Mouse (Mus musculus) liver, embryonic 14.5 days (tissue): ENCODE measurements at regions not wholly inside any gene's neighbourhood (a gene's known extent, or its start where the extent isn't known, plus 50 kb on each side); places are given as distances from the start of the nearest gene placed in this dataset.

Experiments
- CTCF ChIP-seq: IDR thresholded peaks from 2 replicates; pipeline ENCODE4 v1.5.1; 2016; ENCODE audit warnings: antibody characterized with exemption, low read depth, control low read depth
- EP300 ChIP-seq: IDR thresholded peaks from 2 replicates; pipeline ENCODE4 v1.6.1; 2016; ENCODE audit warnings: antibody characterized with exemption, low read depth

- TF ChIP-seq CTCF (no peak), EP300 (no peak)
Observed at GRCm38 (mm10) chr6:127378701-127379100, 67.9 kb upstream of the Parp11 start.
